Mouse (Mus musculus) brown adipose tissue, adult 24 weeks (tissue): ENCODE results near the gene Ctu2. TPM values are rescaled to one million over a fixed set of nuclear protein-coding genes. Genes with fewer than 3 reads are reported as not detected.

ENCODE experiments used
- H3K27ac ChIP-seq: fragments of 200-500 bp; replicated peaks from 2 replicates; pipeline ENCODE4 v1.5.1; 2012; ENCODE audit warnings: low read depth, mild to moderate bottlenecking, low read length
- H3K4me1 ChIP-seq: fragments of 200-500 bp; 2 replicates; pipeline ENCODE4 v1.6.1; 2012; ENCODE audit warnings: low read length, mixed read lengths; ENCODE audit not compliant: control insufficient read depth, insufficient read depth, insufficient read length
- H3K4me3 ChIP-seq: fragments of 200-500 bp; 2 replicates; pipeline ENCODE4 v1.5.1; 2012; ENCODE audit warnings: low read depth, mild to moderate bottlenecking, low read length, moderate library complexity; ENCODE audit not compliant: insufficient read depth
- polyA plus RNA-seq: library from polyadenylated mRNA; stranded (reverse); fragments of >200 nt; gene quantifications from 2 replicates; pipeline ENCODE4 v1.2.4, GENCODE M21; 2012; ENCODE audit not compliant: missing spikeins, insufficient read depth, insufficient read length

Ctu2 gene
- polyA plus RNA-seq, 1 experiment = 13.8 TPM

- peaks cover 72% of the 10 kb centered on the region for H3K4me1 ChIP-seq
- H3K4me3 ChIP-seq = no peak overlapping the region
- H3K27ac ChIP-seq = no peak overlapping the region
Observed at GRCm38 (mm10) chr8:122527937-122528336, 52.0 kb downstream of the Ctu2 start.

DNA sequence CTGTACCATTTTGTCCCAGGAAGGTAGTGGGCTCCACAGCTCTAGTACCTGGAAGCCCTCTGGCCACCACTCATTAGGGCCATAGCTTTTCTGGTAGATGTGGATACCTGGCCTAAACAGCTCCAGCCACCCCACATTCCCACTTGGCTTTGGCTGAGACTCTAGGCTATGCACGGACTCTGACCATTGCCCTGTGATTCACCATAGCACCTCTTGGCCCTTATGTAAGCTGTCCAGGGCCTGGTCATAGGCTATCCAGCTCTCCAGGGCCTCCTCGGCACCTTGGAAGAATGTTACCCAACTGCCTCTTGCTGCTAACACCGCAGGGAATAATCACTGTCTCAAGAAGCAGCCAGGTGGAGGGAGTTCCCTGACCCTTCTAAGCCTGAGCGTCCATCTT, 53.2 kb downstream of the Ctu2 start:
- Histone ChIP-seq H3K4me1 (peaks cover 70% of the 10 kb centered on the region), H3K4me3 (no peak overlapping the region), H3K27ac (no peak overlapping the region)

- 0 out of 2 replicates have a peak overlapping the region, but pooled peaks have one; percentile 15 for H3K4me3 ChIP-seq
- H3K4me1 ChIP-seq = peaks cover 53% of the 10 kb centered on the region
- H3K27ac ChIP-seq = peak overlapping the region; percentile 85
Observed at GRCm38 (mm10) chr8:122531312-122531711, 55.4 kb downstream of the Ctu2 start.

Other genes starting within 250 kb of the Ctu2 start
- gene Zfpm1, start 194.0 kb upstream of the Ctu2 start, polyA plus RNA-seq = 3.4 and 6.1 TPM in 2 replicates
- gene Trhr2, start 115.4 kb upstream of the Ctu2 start, polyA plus RNA-seq = not detected in 2 replicates
- 14.5 and 15.7 TPM in 2 replicates for gene Zc3h18, start 99.5 kb upstream of the Ctu2 start, polyA plus RNA-seq
- not detected in 2 replicates for gene Il17c, start 54.1 kb upstream of the Ctu2 start, polyA plus RNA-seq
- 15.3 and 16.5 TPM in 2 replicates for gene Cyba, start 43.2 kb upstream of the Ctu2 start, polyA plus RNA-seq
- 10.0 and 16.3 TPM in 2 replicates for gene Mvd, start 32.7 kb upstream of the Ctu2 start, polyA plus RNA-seq
- not detected in 2 replicates for gene Snai3, start 15.4 kb upstream of the Ctu2 start, polyA plus RNA-seq
- 19.0 and 28.7 TPM in 2 replicates for gene Rnf166, start 79 bp upstream of the Ctu2 start, polyA plus RNA-seq
- 14.7 and 20.4 TPM in 2 replicates for gene Piezo1, start 75.2 kb downstream of the Ctu2 start, polyA plus RNA-seq
- gene Cdt1, start 91.9 kb downstream of the Ctu2 start, polyA plus RNA-seq = 0.48 and 0.58 TPM in 2 replicates
- 17.3 and 19.4 TPM in 2 replicates for gene Aprt, start 100.8 kb downstream of the Ctu2 start, polyA plus RNA-seq
- gene Galns, start 135.3 kb downstream of the Ctu2 start, polyA plus RNA-seq = 1.9 and 2.7 TPM in 2 replicates
- gene Trappc2l, start 135.5 kb downstream of the Ctu2 start, polyA plus RNA-seq = 81.0 and 89.0 TPM in 2 replicates
- not detected in 2 replicates for gene Pabpn1l, start 146.6 kb downstream of the Ctu2 start, polyA plus RNA-seq
- 10.1 and 22.7 TPM in 2 replicates for gene Cbfa2t3, start 223.0 kb downstream of the Ctu2 start, polyA plus RNA-seq